Mouse (Mus musculus) lung, embryonic 15.5 days (tissue): ENCODE results near the gene Krtap14. TPM values are rescaled to one million over a fixed set of nuclear protein-coding genes. Genes with fewer than 3 reads are reported as not detected.

Experiments used
- ATAC-seq: fragments of 200-750 bp; cut with Nextera tagmentation; 2 replicates; pipeline ENCODE4 v1.8.0; 2017; ENCODE audit warnings: moderate number of reproducible peaks, borderline replicate concordance; ENCODE audit not compliant: low FRiP score, low TSS enrichment; ENCODE audit errors: extremely low read depth
- H3K27ac ChIP-seq: fragments of 300-500 bp; sonication (generic); 2 replicates; pipeline ENCODE4 v1.5.1; 2015; ENCODE audit warnings: moderate library complexity, mild to moderate bottlenecking, inconsistent platforms
- H3K27me3 ChIP-seq: fragments of 300-500 bp; sonication (generic); 2 replicates; pipeline ENCODE4 v1.6.1; 2015; ENCODE audit warnings: inconsistent platforms
- H3K36me3 ChIP-seq: fragments of 300-500 bp; sonication (generic); 2 replicates; pipeline ENCODE4 v1.6.1; 2015; ENCODE audit warnings: inconsistent platforms
- H3K4me1 ChIP-seq: fragments of 300-500 bp; sonication (generic); 2 replicates; pipeline ENCODE4 v1.6.1; 2015; ENCODE audit warnings: inconsistent platforms
- H3K4me2 ChIP-seq: fragments of 300-500 bp; sonication (generic); 2 replicates; pipeline ENCODE4 v1.6.1; 2015; ENCODE audit warnings: inconsistent platforms, mild to moderate bottlenecking, moderate library complexity
- H3K4me3 ChIP-seq: fragments of 300-500 bp; sonication (generic); 2 replicates; pipeline ENCODE4 v1.5.1; 2015; ENCODE audit warnings: mild to moderate bottlenecking, inconsistent platforms
- H3K9ac ChIP-seq: fragments of 300-500 bp; sonication (generic); 2 replicates; pipeline ENCODE4 v1.6.1; 2015; ENCODE audit warnings: inconsistent platforms
- H3K9me3 ChIP-seq: fragments of 300-500 bp; sonication (generic); 2 replicates; pipeline ENCODE4 v1.6.1; 2016; ENCODE audit warnings: inconsistent platforms
- WGBS: fragments of 180-500 bp; shearing (Covaris S2); methylation state at CpG from one replicate; pipeline ENCODE4 v1.1.7; 2015; 5-methylcytosine and 5-hydroxymethylcytosine counted together
- polyA plus RNA-seq: library from polyadenylated mRNA; unstranded; fragments of >200 nt; fragmentation: Nextera tagmentation; extraction: Ambion mirVana; gene quantifications from 2 replicates; pipeline ENCODE4 v1.2.1, GENCODE M21; 2015

Krtap14 gene
- polyA plus RNA-seq, result not detected in 2 replicates

- 89% methylated on average over 9 of the region's 9 CpGs for WGBS
- H3K9ac ChIP-seq, result no peak within 1 kb of the TSS
- no peaks in the 10 kb centered on the region for H3K36me3 ChIP-seq
- no peak within 1 kb of the TSS for H3K27ac ChIP-seq
- no peak within 1 kb of the TSS for H3K4me3 ChIP-seq
- no peaks in the 10 kb centered on the region for H3K4me1 ChIP-seq
- no peaks in the 10 kb centered on the region for H3K27me3 ChIP-seq
- H3K9me3 ChIP-seq, result no peaks in the 10 kb centered on the region
- no peak for ATAC-seq
- H3K4me2 ChIP-seq, result no peak within 1 kb of the TSS
These were observed at the start of gene Krtap14 for GRCm38 (mm10) chr16:88826095-88826652. Krtap14 (minus strand) TSS chr16:88826145.

DNA sequence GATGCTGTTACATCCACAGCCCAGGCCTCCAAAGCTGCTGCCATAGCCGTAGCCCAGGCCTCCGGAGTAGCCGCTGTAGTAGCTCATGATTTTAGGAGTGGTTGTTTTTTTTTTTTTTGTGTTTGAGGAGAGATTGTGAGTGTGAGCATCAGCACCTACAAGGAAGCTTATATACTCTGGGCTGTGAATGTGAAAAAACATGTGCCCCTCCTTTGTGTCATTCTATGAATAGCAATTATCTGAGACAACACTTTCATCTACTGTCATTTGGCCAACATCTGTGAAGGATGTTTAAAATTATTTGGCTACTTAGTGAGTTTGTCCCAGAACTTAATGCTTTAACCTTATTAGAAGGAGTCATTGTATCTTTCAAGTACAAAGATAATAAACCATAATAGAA lies 48.2 kb upstream of the Krtap14 start, which contains the start of gene Krtap19-2:
Gene Krtap19-2, minus strand, starts transcription at position 101 of the 400 bp plus-strand sequence.
- Histone ChIP-seq H3K9ac (no peak within 1 kb of the TSS), H3K4me3 (no peak within 1 kb of the TSS), H3K36me3 (no peaks in the 10 kb centered on the region), H3K27me3 (no peaks in the 10 kb centered on the region), H3K27ac (no peak within 1 kb of the TSS), H3K4me2 (no peak within 1 kb of the TSS), H3K4me1 (no peaks in the 10 kb centered on the region), H3K9me3 (no peaks in the 10 kb centered on the region)
- ATAC-seq, result no peak
- WGBS, result 94% methylated on average over 3 of the region's 3 CpGs

DNA sequence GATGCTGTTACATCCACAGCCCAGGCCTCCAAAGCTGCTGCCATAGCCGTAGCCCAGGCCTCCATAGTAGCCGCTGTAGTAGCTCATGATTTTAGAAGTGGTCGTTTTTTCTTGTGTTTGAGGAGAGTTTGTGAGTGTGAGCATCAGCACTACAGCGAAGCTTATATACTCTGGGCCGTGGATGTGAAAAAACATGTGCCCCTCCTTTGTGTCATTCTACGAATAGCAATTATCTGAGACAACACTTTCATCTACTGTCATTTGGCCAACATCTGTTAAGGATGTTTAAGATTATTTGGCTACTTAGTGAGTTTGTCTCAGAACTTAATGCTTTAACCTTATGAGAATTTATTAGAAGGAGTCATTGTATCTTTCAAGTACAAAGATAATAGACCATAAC lies 43.4 kb upstream of the Krtap14 start, which contains the start of gene Krtap19-1:
Gene Krtap19-1, minus strand, starts transcription at position 101 of the 400 bp plus-strand sequence.
- no peaks in the 10 kb centered on the region for H3K4me1 ChIP-seq
- no peak within 1 kb of the TSS for H3K4me2 ChIP-seq
- no peaks in the 10 kb centered on the region for H3K9me3 ChIP-seq
- H3K9ac ChIP-seq, result no peak within 1 kb of the TSS
- H3K27me3 ChIP-seq, result no peaks in the 10 kb centered on the region
- no peak for ATAC-seq
- WGBS, result 72% methylated on average over 6 of the region's 6 CpGs
- no peak within 1 kb of the TSS for H3K27ac ChIP-seq
- no peaks in the 10 kb centered on the region for H3K36me3 ChIP-seq
- H3K4me3 ChIP-seq, result no peak within 1 kb of the TSS

DNA sequence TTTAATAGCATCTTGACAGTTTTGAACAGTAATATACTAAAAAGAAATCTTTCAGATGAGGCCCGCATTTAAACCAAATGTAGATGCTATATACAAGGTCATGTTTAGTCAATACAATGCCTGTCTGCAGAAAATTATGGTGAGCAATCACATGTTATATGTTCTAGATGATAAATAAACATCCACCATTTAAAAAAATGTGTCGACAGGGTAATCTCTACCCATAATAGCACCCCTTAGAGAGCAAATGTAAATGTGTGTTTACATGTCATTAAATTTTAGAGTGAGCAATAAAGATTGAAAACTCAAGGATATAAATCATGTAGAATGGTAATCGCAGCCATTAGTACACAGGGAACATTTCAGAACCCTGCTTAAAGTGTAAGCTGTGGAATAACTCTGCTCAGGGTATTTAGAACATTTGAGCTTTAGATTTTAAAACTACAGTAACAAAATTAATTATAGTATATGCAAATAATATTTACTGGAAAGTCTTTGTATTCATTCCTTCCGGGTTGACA lies 39.0 kb upstream of the Krtap14 start:
- H3K27me3 ChIP-seq, result no peaks in the 10 kb centered on the region
- H3K9me3 ChIP-seq, result no peaks in the 10 kb centered on the region
- no peak overlapping the region for H3K9ac ChIP-seq
- 86% methylated on average over 4 of the region's 4 CpGs for whole genome bisulfite sequencing
- H3K4me3 ChIP-seq, result no peak overlapping the region
- no peak overlapping the region for H3K27ac ChIP-seq
- no peak overlapping the region for H3K4me2 ChIP-seq
- no peak for ATAC-seq
- no peaks in the 10 kb centered on the region for H3K36me3 ChIP-seq
- no peaks in the 10 kb centered on the region for H3K4me1 ChIP-seq

GRCm38 (mm10) chr16:88851450-88851849 lies 25.5 kb upstream of the Krtap14 start:
- Histone ChIP-seq H3K36me3 (no peaks in the 10 kb centered on the region), H3K9ac (no peak overlapping the region), H3K4me2 (no peak overlapping the region), H3K4me3 (no peak overlapping the region), H3K27ac (no peak overlapping the region), H3K9me3 (no peaks in the 10 kb centered on the region), H3K4me1 (no peaks in the 10 kb centered on the region), H3K27me3 (no peaks in the 10 kb centered on the region)
- no peak for ATAC-seq
- 14% methylated on average over 5 of the region's 5 CpGs for WGBS

- no peak for ATAC-seq
These were observed 22.6 kb upstream of the Krtap14 start for GRCm38 (mm10) chr16:88848558-88848957.

DNA sequence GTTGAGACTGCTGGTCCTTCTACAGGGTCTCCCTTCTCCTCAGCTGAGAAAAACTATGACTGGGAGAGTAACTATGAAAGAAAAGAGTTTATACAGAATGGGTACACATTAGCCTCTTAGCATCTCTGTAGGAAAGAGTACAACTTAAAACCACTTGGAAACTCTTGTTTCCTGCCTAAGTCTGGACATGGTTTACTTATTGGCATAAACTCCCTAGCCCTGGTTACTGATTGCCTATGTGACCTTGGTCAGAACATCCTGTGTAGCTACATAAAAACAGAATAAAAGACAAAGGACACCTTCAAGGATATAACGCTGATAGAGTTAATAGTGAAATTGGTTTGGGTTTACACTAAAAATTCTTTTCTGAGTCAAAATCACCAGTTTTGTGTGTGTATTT lies 21.4 kb upstream of the Krtap14 start:
- no peaks in the 10 kb centered on the region for H3K9me3 ChIP-seq
- no peaks in the 10 kb centered on the region for H3K4me1 ChIP-seq
- H3K36me3 ChIP-seq, result no peaks in the 10 kb centered on the region
- H3K27ac ChIP-seq, result no peak overlapping the region
- no peak overlapping the region for H3K4me2 ChIP-seq
- H3K9ac ChIP-seq, result no peak overlapping the region
- H3K27me3 ChIP-seq, result no peaks in the 10 kb centered on the region
- no peak overlapping the region for H3K4me3 ChIP-seq
- 93% methylated on average over 1 of the region's 1 CpGs for WGBS
- ATAC-seq, result no peak

More at GRCm38 (mm10) chr16:88848558-88848957, 22.6 kb upstream of the Krtap14 start:
- H3K4me3 ChIP-seq, result no peak overlapping the region
- H3K9me3 ChIP-seq, result no peaks in the 10 kb centered on the region
- H3K9ac ChIP-seq, result no peak overlapping the region
- no peaks in the 10 kb centered on the region for H3K27me3 ChIP-seq
- no peak overlapping the region for H3K27ac ChIP-seq
- H3K4me1 ChIP-seq, result no peaks in the 10 kb centered on the region
- WGBS, result 82% methylated on average over 4 of the region's 4 CpGs
- no peaks in the 10 kb centered on the region for H3K36me3 ChIP-seq
- no peak overlapping the region for H3K4me2 ChIP-seq

- Histone ChIP-seq H3K4me2 (no peak overlapping the region), H3K9ac (no peak overlapping the region), H3K27ac (no peak overlapping the region), H3K4me3 (no peak overlapping the region), H3K27me3 (no peaks in the 10 kb centered on the region), H3K9me3 (no peaks in the 10 kb centered on the region), H3K36me3 (no peaks in the 10 kb centered on the region), H3K4me1 (no peaks in the 10 kb centered on the region)
- ATAC-seq, result no peak
- 73% methylated on average over 3 of the region's 3 CpGs for WGBS
These were observed 1.0 kb upstream of the Krtap14 start for GRCm38 (mm10) chr16:88826978-88827377.

- no peak overlapping the region for H3K9ac ChIP-seq
- H3K27ac ChIP-seq, result no peak overlapping the region
- ATAC-seq, result no peak
- H3K27me3 ChIP-seq, result no peaks in the 10 kb centered on the region
- 67% methylated on average over 3 of the region's 3 CpGs for WGBS
- H3K36me3 ChIP-seq, result no peaks in the 10 kb centered on the region
- no peak overlapping the region for H3K4me2 ChIP-seq
- H3K9me3 ChIP-seq, result no peaks in the 10 kb centered on the region
- H3K4me3 ChIP-seq, result no peak overlapping the region
- H3K4me1 ChIP-seq, result no peaks in the 10 kb centered on the region
These were observed 2.2 kb downstream of the Krtap14 start for GRCm38 (mm10) chr16:88823736-88824135.

DNA sequence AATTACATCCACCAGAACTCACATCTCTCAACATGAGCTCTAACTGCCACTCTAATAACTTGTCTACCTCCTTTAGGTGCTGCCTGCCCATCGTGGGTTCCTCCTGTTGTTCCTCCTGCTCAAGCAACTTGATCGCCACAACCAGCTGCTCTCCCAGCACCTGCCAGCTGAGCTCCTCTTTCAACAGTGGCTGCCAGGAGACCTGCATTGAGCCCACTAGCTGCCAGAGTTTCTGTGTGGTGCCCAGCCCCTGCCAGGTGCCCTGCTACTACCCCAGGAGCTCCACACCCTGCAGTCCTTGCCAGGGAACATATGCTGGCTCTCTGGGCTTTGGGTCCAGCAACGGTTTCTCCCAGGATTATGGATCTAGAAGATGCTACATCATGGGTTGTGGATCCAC lies 5.9 kb downstream of the Krtap14 start, which contains the start of gene Krtap15:
Gene Krtap15, plus strand, starts transcription at position 150 of the 400 bp plus-strand sequence.
- WGBS, result 75% methylated on average over 3 of the region's 3 CpGs
- Histone ChIP-seq H3K27me3 (no peaks in the 10 kb centered on the region), H3K27ac (no peak within 1 kb of the TSS), H3K4me1 (no peaks in the 10 kb centered on the region), H3K36me3 (no peaks in the 10 kb centered on the region), H3K4me3 (no peak within 1 kb of the TSS), H3K9me3 (no peaks in the 10 kb centered on the region), H3K9ac (no peak within 1 kb of the TSS), H3K4me2 (no peak within 1 kb of the TSS)
- no peak for ATAC-seq

DNA sequence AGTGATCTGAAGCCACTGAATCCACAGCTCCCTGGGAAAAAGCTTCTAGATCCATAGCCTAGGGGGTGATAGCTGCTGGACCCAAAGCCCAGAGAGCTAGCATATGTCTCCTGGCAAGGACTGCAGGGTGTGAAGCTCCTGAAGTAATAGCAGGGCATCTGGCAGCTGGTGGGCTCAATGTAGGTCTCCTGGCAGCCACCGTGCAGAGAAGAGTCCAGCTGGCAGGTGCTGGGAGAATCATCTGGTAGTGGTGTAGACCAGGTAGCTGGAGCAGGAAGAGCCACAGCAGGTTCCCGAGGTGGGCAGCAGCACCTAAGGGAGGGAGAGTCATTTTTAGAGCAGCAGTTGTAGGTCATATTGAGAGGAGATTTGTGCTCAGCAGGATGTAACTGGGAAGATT lies 14.1 kb downstream of the Krtap14 start, which contains the start of gene Gm20741:
Gene Gm20741, minus strand, starts transcription at position 394 of the 400 bp plus-strand sequence.
- no peaks in the 10 kb centered on the region for H3K4me1 ChIP-seq
- 79% methylated on average over 2 of the region's 2 CpGs for WGBS
- H3K9ac ChIP-seq, result no peak within 1 kb of the TSS
- H3K27ac ChIP-seq, result no peak within 1 kb of the TSS
- no peak for ATAC-seq
- no peaks in the 10 kb centered on the region for H3K27me3 ChIP-seq
- no peak within 1 kb of the TSS for H3K4me3 ChIP-seq
- H3K36me3 ChIP-seq, result no peaks in the 10 kb centered on the region
- H3K9me3 ChIP-seq, result no peaks in the 10 kb centered on the region
- no peak within 1 kb of the TSS for H3K4me2 ChIP-seq

DNA sequence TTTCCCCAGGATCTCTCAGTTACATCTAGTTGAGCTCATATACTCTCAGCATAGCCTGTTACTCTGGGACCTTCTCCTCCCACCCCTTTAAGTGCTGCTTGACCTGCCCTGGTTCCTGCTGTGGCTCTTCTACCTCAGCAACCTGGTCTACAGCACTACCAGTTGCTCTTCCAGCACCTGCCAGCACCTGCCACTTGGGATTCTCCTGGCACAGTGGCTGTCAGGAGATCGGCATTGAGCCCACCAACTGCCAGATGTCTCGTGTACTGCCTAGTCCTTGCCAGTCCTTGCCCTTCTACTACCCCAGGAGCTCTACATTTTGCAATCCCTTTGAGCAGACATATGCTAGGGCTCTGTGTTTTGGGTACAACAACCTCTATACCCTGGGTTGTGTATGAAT lies 39.2 kb downstream of the Krtap14 start:
- 74% methylated on average over 2 of the region's 2 CpGs for WGBS

More for the DNA sequence above, 39.2 kb downstream of the Krtap14 start:
- no peak for ATAC-seq
- Histone ChIP-seq H3K36me3 (no peaks in the 10 kb centered on the region), H3K4me3 (no peak overlapping the region), H3K27me3 (no peaks in the 10 kb centered on the region), H3K4me1 (no peaks in the 10 kb centered on the region), H3K9ac (no peak overlapping the region), H3K27ac (no peak overlapping the region), H3K4me2 (no peak overlapping the region), H3K9me3 (no peaks in the 10 kb centered on the region)
